Mouse (Mus musculus): ENCODE data around the gene Dapk2.

DNA sequence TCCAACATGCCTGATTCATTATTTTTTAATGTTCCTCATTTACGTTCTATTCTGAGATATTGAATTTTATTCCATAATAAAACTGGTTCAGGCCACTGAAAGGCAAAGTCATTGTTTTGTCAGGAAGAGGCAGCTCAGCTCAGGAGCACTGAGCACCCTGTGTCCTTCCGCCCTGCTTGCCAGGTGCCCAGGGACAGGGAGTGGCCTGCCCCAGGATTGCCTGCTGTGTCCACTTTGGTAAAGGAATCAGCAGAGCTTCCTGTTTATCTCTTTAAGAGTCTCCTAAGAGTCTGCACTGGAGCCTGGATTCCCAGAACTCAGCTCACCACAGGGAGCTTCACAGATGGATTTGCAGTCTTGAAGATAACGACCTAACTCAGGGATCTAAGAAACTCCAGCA is 153.4 kb downstream of the Dapk2 start:
- no peak for TF ChIP-seq CTCF (IDR thresholded peaks at IDR 0.05; ENCODE audit: control insufficient read depth, insufficient read depth, insufficient read length)
- TF ChIP-seq MYOG (IDR thresholded peaks at IDR 0.05; ENCODE audit: control insufficient read depth, extremely low read depth, insufficient read length), result no peak
- TF ChIP-seq MAX (IDR thresholded peaks at IDR 0.05), result no peak
- TF ChIP-seq USF1 (IDR thresholded peaks at IDR 0.05; ENCODE audit: low read depth), result no peak
- no peak for TF ChIP-seq MYOD1 (IDR thresholded peaks at IDR 0.05; ENCODE audit: control insufficient read depth, insufficient read length, low read depth)
- no peak for TF ChIP-seq FOSL1 (IDR thresholded peaks at IDR 0.05; ENCODE audit: insufficient read depth, low read length, poor library complexity, severe bottlenecking)
- no peak for TF ChIP-seq CEBPB (IDR thresholded peaks at IDR 0.05; ENCODE audit: low read depth)

All from C2C12 (cell line).